Mouse (Mus musculus) neural tube, embryonic 14.5 days (tissue): ENCODE data around the gene Tceal9. TPM values are rescaled to one million over a fixed set of nuclear protein-coding genes. Genes with fewer than 3 reads are reported as not detected.

Experiments used
- ATAC-seq: fragments of 200-750 bp; cut with Nextera tagmentation; 2 replicates; pipeline ENCODE4 v1.8.0; 2017; ENCODE audit warnings: low read depth, mild to moderate bottlenecking, moderate TSS enrichment, moderate library complexity
- H3K27ac ChIP-seq: fragments of 300-500 bp; sonication (generic); 2 replicates; pipeline ENCODE4 v1.5.1; 2014; ENCODE audit warnings: low read depth, mild to moderate bottlenecking, control low read depth, low read length, moderate library complexity, mixed read lengths
- H3K27me3 ChIP-seq: fragments of 300-500 bp; sonication (generic); 2 replicates; pipeline ENCODE4 v1.6.1; 2014; ENCODE audit warnings: low read length; ENCODE audit not compliant: control insufficient read depth, insufficient read depth
- H3K36me3 ChIP-seq: fragments of 300-500 bp; sonication (generic); 2 replicates; pipeline ENCODE4 v1.6.1; 2014; ENCODE audit warnings: low read length, mixed read lengths; ENCODE audit not compliant: control insufficient read depth, insufficient read depth
- H3K4me1 ChIP-seq: fragments of 300-500 bp; sonication (generic); 2 replicates; pipeline ENCODE4 v1.6.1; 2014; ENCODE audit warnings: low read length; ENCODE audit not compliant: control insufficient read depth, insufficient read depth
- H3K4me2 ChIP-seq: fragments of 300-500 bp; sonication (generic); 2 replicates; pipeline ENCODE4 v1.6.1; 2014; ENCODE audit warnings: mild to moderate bottlenecking, low read depth, low read length, control low read depth
- H3K4me3 ChIP-seq: fragments of 300-500 bp; sonication (generic); 2 replicates; pipeline ENCODE4 v1.5.1; 2014; ENCODE audit warnings: low read depth, low read length, control low read depth, mixed read lengths
- H3K9ac ChIP-seq: fragments of 300-500 bp; sonication (generic); replicated peaks from 2 replicates; pipeline ENCODE4 v1.6.1; 2014; ENCODE audit warnings: low read depth, mild to moderate bottlenecking, control low read depth, low read length, mixed read lengths
- H3K9me3 ChIP-seq: fragments of 300-500 bp; sonication (generic); 2 replicates; pipeline ENCODE4 v1.6.1; 2016; ENCODE audit warnings: low read length; ENCODE audit not compliant: control insufficient read depth
- WGBS: fragments of 180-500 bp; shearing (Covaris S2); extraction: QIAGEN DNeasy Blood & Tissue Kit; methylation state at CpG from one replicate; pipeline ENCODE4 v1.1.7; 2014; 5-methylcytosine and 5-hydroxymethylcytosine counted together
- polyA plus RNA-seq: library from polyadenylated mRNA; unstranded; fragments of >200 nt; fragmentation: Nextera tagmentation; extraction: Ambion mirVana; gene quantifications from 2 replicates; pipeline ENCODE4 v1.2.1, GENCODE M21; 2014

Tceal9 gene
- polyA plus RNA-seq, 1 experiment from 2014 or later = 268 TPM

- Histone ChIP-seq H3K4me2 (no peak overlapping the region), H3K4me1 (no peaks in the 10 kb centered on the region), H3K27ac (no peak overlapping the region), H3K27me3 (no peaks in the 10 kb centered on the region), H3K9me3 (no peaks in the 10 kb centered on the region), H3K36me3 (no peaks in the 10 kb centered on the region), H3K9ac (no peak overlapping the region), H3K4me3 (no peak overlapping the region)
- ATAC-seq = no peak
- WGBS = 41% methylated on average over 1 of the region's 1 CpGs
Measured at GRCm38 (mm10) chrX:136216303-136216702, 28.6 kb upstream of the Tceal9 start.

- H3K27ac ChIP-seq = no peak overlapping the region
- H3K9ac ChIP-seq = no peak overlapping the region
- no peaks in the 10 kb centered on the region for H3K9me3 ChIP-seq
Measured at GRCm38 (mm10) chrX:136223714-136224113, 21.2 kb upstream of the Tceal9 start.

GRCm38 (mm10) chrX:136227768-136228167 is 17.1 kb upstream of the Tceal9 start:
- Histone ChIP-seq H3K4me3 (no peak overlapping the region), H3K27ac (no peak overlapping the region), H3K9me3 (no peaks in the 10 kb centered on the region), H3K36me3 (no peaks in the 10 kb centered on the region), H3K27me3 (no peaks in the 10 kb centered on the region), H3K4me1 (no peaks in the 10 kb centered on the region), H3K4me2 (no peak overlapping the region), H3K9ac (no peak overlapping the region)
- no peak for ATAC-seq
- WGBS = 61% methylated on average over 5 of the region's 5 CpGs

More at GRCm38 (mm10) chrX:136223714-136224113, 21.2 kb upstream of the Tceal9 start:
- ATAC-seq = no peak
- no peaks in the 10 kb centered on the region for H3K27me3 ChIP-seq
- whole genome bisulfite sequencing = 68% methylated on average over 6 of the region's 6 CpGs
- H3K36me3 ChIP-seq = no peaks in the 10 kb centered on the region
- H3K4me1 ChIP-seq = no peaks in the 10 kb centered on the region
- no peak overlapping the region for H3K4me2 ChIP-seq
- no peak overlapping the region for H3K4me3 ChIP-seq

GRCm38 (mm10) chrX:136238118-136238517 is 6.8 kb upstream of the Tceal9 start:
- Histone ChIP-seq H3K4me2 (no peak overlapping the region), H3K27ac (no peak overlapping the region), H3K9me3 (no peaks in the 10 kb centered on the region), H3K9ac (no peak overlapping the region), H3K4me3 (no peak overlapping the region), H3K36me3 (no peaks in the 10 kb centered on the region), H3K4me1 (no peaks in the 10 kb centered on the region), H3K27me3 (no peaks in the 10 kb centered on the region)
- ATAC-seq = no peak
- WGBS = 50% methylated on average over 3 of the region's 3 CpGs

- H3K4me3 ChIP-seq = no peak overlapping the region
- no peak overlapping the region for H3K4me2 ChIP-seq
- WGBS = 78% methylated on average over 2 of the region's 2 CpGs
- no peaks in the 10 kb centered on the region for H3K4me1 ChIP-seq
- H3K27ac ChIP-seq = no peak overlapping the region
- no peaks in the 10 kb centered on the region for H3K36me3 ChIP-seq
- no peaks in the 10 kb centered on the region for H3K27me3 ChIP-seq
- no peak for ATAC-seq
- H3K9ac ChIP-seq = no peak overlapping the region
- no peaks in the 10 kb centered on the region for H3K9me3 ChIP-seq
Measured at GRCm38 (mm10) chrX:136243181-136243580, 1.7 kb upstream of the Tceal9 start.

- Histone ChIP-seq H3K4me3 (peak overlapping the region; percentile 52), H3K9ac (peak overlapping the region; percentile 62), H3K9me3 (no peaks in the 10 kb centered on the region), H3K27me3 (no peaks in the 10 kb centered on the region), H3K4me2 (peak overlapping the region; percentile 44), H3K4me1 (no peaks in the 10 kb centered on the region), H3K27ac (peak overlapping the region; percentile 75), H3K36me3 (no peaks in the 10 kb centered on the region)
- ATAC-seq = peak; percentile 80
- WGBS = 12% methylated on average over 15 of the region's 15 CpGs
Measured at GRCm38 (mm10) chrX:136245521-136246071, 717 bp downstream of the Tceal9 start.

GRCm38 (mm10) chrX:136248811-136249210 is 3.9 kb downstream of the Tceal9 start:
- 68% methylated on average over 6 of the region's 6 CpGs for WGBS
- no peak for ATAC-seq
- H3K4me3 ChIP-seq = no peak overlapping the region
- no peaks in the 10 kb centered on the region for H3K9me3 ChIP-seq
- H3K4me2 ChIP-seq = no peak overlapping the region
- no peak overlapping the region for H3K27ac ChIP-seq
- no peaks in the 10 kb centered on the region for H3K27me3 ChIP-seq
- H3K4me1 ChIP-seq = no peaks in the 10 kb centered on the region
- H3K9ac ChIP-seq = no peak overlapping the region
- no peaks in the 10 kb centered on the region for H3K36me3 ChIP-seq

GRCm38 (mm10) chrX:136249671-136250070 is 4.8 kb downstream of the Tceal9 start:
- Histone ChIP-seq H3K4me2 (no peak overlapping the region), H3K27me3 (no peaks in the 10 kb centered on the region), H3K9ac (no peak overlapping the region), H3K9me3 (no peaks in the 10 kb centered on the region), H3K36me3 (no peaks in the 10 kb centered on the region), H3K4me3 (no peak overlapping the region), H3K27ac (no peak overlapping the region), H3K4me1 (no peaks in the 10 kb centered on the region)
- 73% methylated on average over 7 of the region's 7 CpGs for WGBS
- no peak for ATAC-seq

- Histone ChIP-seq H3K4me3 (no peak overlapping the region), H3K4me1 (no peaks in the 10 kb centered on the region), H3K9me3 (no peaks in the 10 kb centered on the region), H3K9ac (no peak overlapping the region), H3K27ac (no peak overlapping the region), H3K4me2 (no peak overlapping the region), H3K36me3 (no peaks in the 10 kb centered on the region), H3K27me3 (no peaks in the 10 kb centered on the region)
- no peak for ATAC-seq
- WGBS = 59% methylated on average over 6 of the region's 6 CpGs
Measured at GRCm38 (mm10) chrX:136252023-136252729, 7.3 kb downstream of the Tceal9 start.
